Mouse (Mus musculus): ENCODE results near the gene Pdzd2.

GRCm38 (mm10) chr15:12520292-12520691, 219.4 kb downstream of the Pdzd2 start:
- no peak for TF ChIP-seq CTCF (IDR thresholded peaks at IDR 0.05; ENCODE audit: control insufficient read depth, insufficient read depth, low read length)
- no peak for TF ChIP-seq POLR2A (IDR thresholded peaks at IDR 0.05; ENCODE audit: borderline replicate concordance, control insufficient read depth, low read depth, low read length)

All from bone marrow, adult 2 months (tissue).